Mouse (Mus musculus): Measurements from ENCODE around the gene Thtpa. TPM values are rescaled to one million over a fixed set of nuclear protein-coding genes. Genes with fewer than 3 reads are reported as not detected.

The Thtpa gene
- total and polyA plus RNA-seq, 2 experiments, result 8.7 to 15.4 TPM

DNA sequence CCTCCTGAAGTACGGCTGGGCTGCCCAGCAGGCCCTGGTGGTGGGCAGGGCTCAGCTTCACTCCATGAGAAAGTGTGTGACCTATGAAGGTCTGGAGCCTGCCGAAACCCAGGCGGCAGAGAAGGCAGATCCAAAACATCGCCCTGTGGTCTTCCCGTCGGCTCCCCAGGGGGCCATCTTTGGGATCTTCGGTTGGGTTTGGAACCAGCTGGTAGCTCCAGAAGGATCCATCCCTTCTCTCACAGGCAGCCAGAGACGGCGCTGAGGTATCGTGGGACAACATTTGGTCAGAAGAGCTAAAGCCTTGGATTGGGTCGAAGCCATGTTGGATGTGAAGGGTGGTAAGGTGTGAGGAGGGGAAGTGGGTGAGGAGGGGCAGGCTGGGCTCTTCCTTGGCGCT, 20.2 kb upstream of the Thtpa start:
- Histone ChIP-seq H3K4me3 (ENCODE audit: insufficient read depth, low read depth, low read length) (no peak overlapping the region), H3K36me3 (ENCODE audit: control insufficient read depth, insufficient read depth, low read length) (0 out of 2 replicates have a peak, but pooled peaks cover 2% of the 10 kb centered on the region), H3K9ac (ENCODE audit: low read depth, low read length) (no peak overlapping the region), H3K79me2 (ENCODE audit: control insufficient read depth, insufficient read depth, low read length) (no peaks in the 10 kb centered on the region), H3K27me3 (ENCODE audit: control insufficient read depth, insufficient read depth, low read length) (no peaks in the 10 kb centered on the region), H3K4me1 (ENCODE audit: control insufficient read depth, insufficient read depth, low read length) (no peaks in the 10 kb centered on the region), H3K27ac (replicated peaks; ENCODE audit: insufficient read depth, low read depth, low read length) (no peak overlapping the region)
- no peak for DNase-seq (ENCODE audit: extremely low read depth, low read depth, low spot score)
- WGBS, result 97% methylated on average over 12 of the region's 12 CpGs
- no peak for TF ChIP-seq POLR2A (IDR thresholded peaks at IDR 0.05; ENCODE audit: extremely low read depth, insufficient read depth, low read length)
- TF ChIP-seq CTCF (IDR thresholded peaks at IDR 0.05; ENCODE audit: low read depth, low read length), result no peak

DNA sequence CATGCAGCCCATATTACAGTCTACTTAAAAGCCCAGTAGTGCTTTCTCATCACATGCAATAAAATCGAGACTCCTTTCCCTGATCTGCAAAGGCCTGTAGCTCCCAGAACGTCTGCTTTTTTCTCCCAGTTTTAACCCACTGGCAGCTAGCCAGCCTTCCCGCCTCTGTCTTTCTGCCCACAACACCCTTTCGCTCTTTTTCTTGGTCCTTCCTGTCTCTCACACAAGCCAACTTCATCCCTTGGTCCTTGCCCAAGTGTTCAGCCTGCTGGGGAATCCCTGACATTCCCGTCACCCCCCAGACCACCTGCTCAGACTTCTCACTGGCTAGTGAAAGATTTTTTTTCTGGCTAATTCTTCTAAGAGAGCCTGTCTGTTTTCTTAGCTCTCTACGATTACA, 18.4 kb upstream of the Thtpa start:
- Histone ChIP-seq H3K27me3 (ENCODE audit: control insufficient read depth, insufficient read depth, low read length) (no peaks in the 10 kb centered on the region), H3K79me2 (ENCODE audit: control insufficient read depth, insufficient read depth, low read length) (no peaks in the 10 kb centered on the region), H3K27ac (replicated peaks; ENCODE audit: insufficient read depth, low read depth, low read length) (no peak overlapping the region), H3K4me3 (ENCODE audit: insufficient read depth, low read depth, low read length) (no peak overlapping the region), H3K4me1 (ENCODE audit: control insufficient read depth, insufficient read depth, low read length) (peaks cover 8% of the 10 kb centered on the region), H3K36me3 (ENCODE audit: control insufficient read depth, insufficient read depth, low read length) (no peaks in the 10 kb centered on the region), H3K9ac (ENCODE audit: low read depth, low read length) (no peak overlapping the region)
- TF ChIP-seq CTCF (IDR thresholded peaks at IDR 0.05; ENCODE audit: low read depth, low read length) (no peak), POLR2A (IDR thresholded peaks at IDR 0.05; ENCODE audit: extremely low read depth, insufficient read depth, low read length) (no peak)
- DNase-seq (ENCODE audit: extremely low read depth, low read depth, low spot score), result no peak
- 64% methylated on average over 6 of the region's 6 CpGs for WGBS

DNA sequence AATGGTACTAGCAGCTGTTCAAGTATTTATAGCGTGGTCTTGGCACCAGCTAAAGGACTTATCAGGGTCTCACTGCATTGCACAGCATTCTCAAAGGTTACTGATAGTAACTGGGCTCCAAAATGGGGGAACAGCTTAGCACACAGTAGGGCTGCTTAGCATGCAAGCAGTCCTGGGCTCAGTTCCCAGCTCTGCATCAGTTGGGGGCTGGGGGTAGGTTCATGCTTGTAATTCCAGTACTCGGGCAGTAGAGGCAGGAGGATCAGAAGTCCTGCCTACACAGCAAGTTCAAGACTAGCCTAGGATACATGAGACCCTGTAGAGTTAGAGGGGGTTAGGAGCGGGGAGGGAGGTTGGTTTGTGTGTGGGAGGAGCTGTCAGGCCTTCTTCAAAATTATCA, 17.6 kb upstream of the Thtpa start:
- no peak for DNase-seq (ENCODE audit: extremely low read depth, low read depth, low spot score)
- Histone ChIP-seq H3K79me2 (ENCODE audit: control insufficient read depth, insufficient read depth, low read length) (no peaks in the 10 kb centered on the region), H3K4me3 (ENCODE audit: insufficient read depth, low read depth, low read length) (no peak overlapping the region), H3K36me3 (ENCODE audit: control insufficient read depth, insufficient read depth, low read length) (no peaks in the 10 kb centered on the region), H3K27me3 (ENCODE audit: control insufficient read depth, insufficient read depth, low read length) (no peaks in the 10 kb centered on the region), H3K4me1 (ENCODE audit: control insufficient read depth, insufficient read depth, low read length) (peaks cover 9% of the 10 kb centered on the region), H3K27ac (replicated peaks; ENCODE audit: insufficient read depth, low read depth, low read length) (no peak overlapping the region), H3K9ac (ENCODE audit: low read depth, low read length) (no peak overlapping the region)
- TF ChIP-seq POLR2A (IDR thresholded peaks at IDR 0.05; ENCODE audit: extremely low read depth, insufficient read depth, low read length), result no peak
- no peak for TF ChIP-seq CTCF (IDR thresholded peaks at IDR 0.05; ENCODE audit: low read depth, low read length)
- 93% methylated on average over 3 of the region's 3 CpGs for WGBS

DNA sequence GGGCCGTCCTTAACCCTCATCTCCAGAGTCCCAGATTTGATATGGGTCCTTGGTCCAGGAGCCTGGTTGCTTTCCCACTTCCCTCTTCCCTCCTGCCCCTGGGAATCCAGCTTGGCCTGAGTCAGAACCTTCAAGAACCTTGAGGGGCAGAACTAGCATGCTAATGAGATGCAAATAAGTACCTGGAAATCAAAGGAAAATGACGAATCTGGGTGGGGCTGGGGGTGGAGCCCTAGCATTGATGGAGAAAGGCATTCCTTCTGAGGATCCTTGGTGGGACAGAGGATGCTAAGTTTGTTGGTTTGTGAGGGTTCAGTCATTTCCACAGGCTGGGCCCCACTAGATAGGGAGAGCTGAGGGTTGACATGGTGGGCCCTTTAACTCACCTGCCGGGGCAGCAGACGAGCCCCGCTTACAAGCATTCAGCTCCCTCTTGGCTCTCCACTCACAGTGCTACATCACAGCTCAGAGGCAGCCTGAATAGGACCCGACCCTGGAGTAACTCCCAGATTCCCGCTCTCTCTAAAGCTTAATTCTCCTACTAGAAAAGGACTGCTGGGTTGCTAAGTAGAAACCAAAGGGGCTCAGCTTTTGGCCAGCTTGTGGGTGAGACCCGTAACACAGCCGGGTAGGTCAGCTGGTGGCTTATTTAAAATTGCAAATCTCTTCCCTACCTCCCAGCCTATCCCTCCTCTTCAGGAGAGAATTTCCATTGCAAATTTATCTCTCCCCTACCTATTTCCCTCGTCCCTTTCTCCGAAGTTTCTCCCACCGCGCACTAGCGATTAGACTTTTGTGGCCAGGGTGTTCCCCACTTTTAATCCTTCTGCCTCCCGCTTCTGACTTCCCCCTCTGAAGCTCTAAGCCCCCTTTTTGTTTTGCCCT, 16.9 kb upstream of the Thtpa start:
- 84% methylated on average over 15 of the region's 15 CpGs for WGBS
- H3K27me3 ChIP-seq (ENCODE audit: control insufficient read depth, insufficient read depth, low read length), result no peaks in the 10 kb centered on the region
- H3K79me2 ChIP-seq (ENCODE audit: control insufficient read depth, insufficient read depth, low read length), result no peaks in the 10 kb centered on the region
- no peaks in the 10 kb centered on the region for H3K36me3 ChIP-seq (ENCODE audit: control insufficient read depth, insufficient read depth, low read length)
- H3K27ac ChIP-seq (replicated peaks; ENCODE audit: insufficient read depth, low read depth, low read length), result no peak overlapping the region
- no peak for TF ChIP-seq POLR2A (IDR thresholded peaks at IDR 0.05; ENCODE audit: extremely low read depth, insufficient read depth, low read length)
- peaks cover 9% of the 10 kb centered on the region for H3K4me1 ChIP-seq (ENCODE audit: control insufficient read depth, insufficient read depth, low read length)
- no peak overlapping the region for H3K9ac ChIP-seq (ENCODE audit: low read depth, low read length)
- no peak overlapping the region for H3K4me3 ChIP-seq (ENCODE audit: insufficient read depth, low read depth, low read length)
- no peak for DNase-seq (ENCODE audit: extremely low read depth, low read depth, low spot score)

DNA sequence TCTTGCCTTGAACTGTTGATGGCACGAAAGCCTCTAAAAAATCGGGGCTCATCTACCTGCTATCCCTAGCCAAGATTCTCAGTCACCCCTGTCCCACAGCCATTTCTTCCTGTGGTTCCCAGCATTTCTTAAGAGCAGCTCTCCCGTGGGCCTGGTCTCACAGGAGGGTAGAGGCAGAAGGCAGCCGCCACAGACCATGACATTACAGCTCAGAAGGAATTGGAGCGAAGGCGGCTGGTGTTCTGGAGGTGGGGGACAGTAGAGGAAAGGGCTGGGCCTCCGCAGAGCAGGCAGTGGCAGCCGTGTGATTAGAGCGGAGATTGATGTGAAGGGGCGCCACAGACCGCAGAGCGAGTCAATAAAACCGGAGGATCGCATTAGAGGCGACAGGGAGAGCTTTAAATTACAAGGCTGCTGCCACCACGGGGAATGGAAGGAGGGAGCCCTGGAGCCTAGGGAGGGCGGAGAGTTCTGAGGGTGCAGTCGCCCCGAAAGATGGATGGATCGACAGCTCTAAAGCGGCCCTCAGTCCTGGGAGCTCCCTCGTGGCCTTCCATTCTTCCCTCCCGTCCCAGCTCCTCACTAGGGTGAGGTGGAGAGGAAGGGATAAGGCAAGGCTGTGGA, 16.1 kb upstream of the Thtpa start:
- Histone ChIP-seq H3K4me1 (ENCODE audit: control insufficient read depth, insufficient read depth, low read length) (peaks cover 15% of the 10 kb centered on the region), H3K79me2 (ENCODE audit: control insufficient read depth, insufficient read depth, low read length) (no peaks in the 10 kb centered on the region), H3K27me3 (ENCODE audit: control insufficient read depth, insufficient read depth, low read length) (no peaks in the 10 kb centered on the region), H3K36me3 (ENCODE audit: control insufficient read depth, insufficient read depth, low read length) (no peaks in the 10 kb centered on the region), H3K9ac (ENCODE audit: low read depth, low read length) (peak overlapping the region; percentile 23; the same call in 1 of the 2 replicates), H3K4me3 (ENCODE audit: insufficient read depth, low read depth, low read length) (no peak overlapping the region), H3K27ac (replicated peaks; ENCODE audit: insufficient read depth, low read depth, low read length) (no peak overlapping the region)
- 73% methylated on average over 23 of the region's 23 CpGs for WGBS
- no peak for DNase-seq (ENCODE audit: extremely low read depth, low read depth, low spot score)
- TF ChIP-seq POLR2A (IDR thresholded peaks at IDR 0.05; ENCODE audit: extremely low read depth, insufficient read depth, low read length) (no peak), CTCF (IDR thresholded peaks at IDR 0.05; ENCODE audit: low read depth, low read length) (no peak)
